Mouse (Mus musculus) small intestine, adult 2 months (tissue): ENCODE data around the gene Kcnab2. TPM values are rescaled to one million over a fixed set of nuclear protein-coding genes. Genes with fewer than 3 reads are reported as not detected.

Experiments used
- H3K27ac ChIP-seq: fragments of 200-500 bp; 2 replicates; pipeline ENCODE4 v1.5.1; 2012; ENCODE audit warnings: low read depth, low read length, control low read depth, inconsistent platforms; ENCODE audit not compliant: insufficient read depth
- H3K27me3 ChIP-seq: fragments of 200-500 bp; 2 replicates; pipeline ENCODE4 v1.6.1; 2012; ENCODE audit warnings: mild to moderate bottlenecking, moderate library complexity, low read length, inconsistent platforms; ENCODE audit not compliant: control insufficient read depth, insufficient read depth
- H3K36me3 ChIP-seq: fragments of 200-500 bp; 2 replicates; pipeline ENCODE4 v1.6.1; 2012; ENCODE audit warnings: mild to moderate bottlenecking, low read length, control low read depth, inconsistent platforms; ENCODE audit not compliant: control insufficient read depth, insufficient read depth
- H3K4me1 ChIP-seq: fragments of 200-500 bp; 2 replicates; pipeline ENCODE4 v1.6.1; 2012; ENCODE audit warnings: low read length, inconsistent platforms, mixed read lengths; ENCODE audit not compliant: control insufficient read depth, insufficient read depth, insufficient read length
- H3K4me3 ChIP-seq: fragments of 200-500 bp; 2 replicates; pipeline ENCODE4 v1.5.1; 2012; ENCODE audit warnings: low read depth, mild to moderate bottlenecking, control low read depth, inconsistent platforms, low read length, moderate library complexity
- CTCF ChIP-seq: fragments of 200-500 bp; IDR thresholded peaks from 2 replicates; pipeline ENCODE4 v1.5.1; 2012; ENCODE audit warnings: low read depth, mild to moderate bottlenecking, control low read depth, inconsistent platforms, low read length, moderate library complexity, mixed read lengths; ENCODE audit not compliant: insufficient replicate concordance, insufficient read length; ENCODE audit errors: extremely low read depth
- POLR2A ChIP-seq: fragments of 200-500 bp; IDR thresholded peaks from 2 replicates; pipeline ENCODE4 v1.6.1; 2012; ENCODE audit warnings: low read depth, mild to moderate bottlenecking, control low read depth, inconsistent platforms, low read length, moderate library complexity
- WGBS: fragments of 180-500 bp; shearing (Covaris S2); methylation state at CpG from one replicate; pipeline ENCODE4 v1.1.7; 2018; 5-methylcytosine and 5-hydroxymethylcytosine counted together
- polyA plus RNA-seq: library from polyadenylated mRNA; depleted of rRNA; stranded (reverse); fragments of >200 nt; gene quantifications from 2 replicates; pipeline ENCODE4 v1.2.3, GENCODE M21; 2012

Kcnab2 gene
- polyA plus RNA-seq, 1 experiment: 4.3 TPM

DNA sequence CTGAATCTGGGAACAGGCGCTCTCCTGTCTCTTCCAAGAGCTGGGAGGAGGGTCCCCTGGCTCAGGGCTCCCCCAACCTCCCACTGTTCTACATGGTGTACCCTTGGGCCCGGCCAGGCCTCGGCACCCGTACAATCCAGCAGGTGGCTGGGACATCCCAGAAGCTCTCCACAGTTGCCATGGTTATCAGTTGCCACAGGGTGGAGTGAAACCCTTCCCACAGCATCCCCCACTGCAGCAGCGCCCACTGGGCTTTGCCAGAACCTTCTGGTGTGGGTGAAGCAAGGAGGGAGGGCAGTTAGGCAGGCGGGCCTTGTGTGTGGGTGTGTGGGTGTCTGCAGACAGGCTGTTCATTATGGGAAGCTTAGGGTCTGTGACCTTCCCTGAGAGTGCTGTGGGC lies 9.7 kb downstream of the Kcnab2 start:
- Histone ChIP-seq H3K27me3 (no peaks in the 10 kb centered on the region), H3K4me3 (no peak overlapping the region), H3K4me1 (no peaks in the 10 kb centered on the region), H3K27ac (no peak overlapping the region), H3K36me3 (no peaks in the 10 kb centered on the region)
- TF ChIP-seq POLR2A: no peak
- no peak for TF ChIP-seq CTCF
- 78% methylated on average over 6 of the region's 6 CpGs for WGBS

DNA sequence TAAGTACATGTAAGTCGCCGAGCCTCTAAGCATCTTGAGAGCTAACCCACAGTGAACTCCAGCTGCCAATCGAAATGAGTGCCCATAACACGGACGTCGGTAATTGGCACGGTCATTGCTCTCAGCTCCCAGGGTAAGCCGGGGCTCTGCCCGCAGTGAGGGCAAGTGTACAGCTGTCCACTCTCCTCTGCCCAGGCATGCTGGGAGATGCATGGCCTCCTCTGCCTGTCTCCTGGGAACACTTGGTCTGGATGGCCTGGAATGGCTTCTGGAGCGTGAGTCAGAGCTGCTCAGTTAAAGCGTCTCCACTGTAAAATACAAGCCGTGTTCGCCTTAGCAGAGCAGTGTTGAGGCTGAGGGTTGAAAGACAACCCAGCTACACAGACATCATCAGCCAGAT lies 11.1 kb downstream of the Kcnab2 start:
- Histone ChIP-seq H3K4me3 (no peak overlapping the region), H3K4me1 (no peaks in the 10 kb centered on the region), H3K36me3 (no peaks in the 10 kb centered on the region), H3K27ac (no peak overlapping the region), H3K27me3 (no peaks in the 10 kb centered on the region)
- WGBS: 89% methylated on average over 13 of the region's 13 CpGs
- TF ChIP-seq CTCF (no peak), POLR2A (no peak)

DNA sequence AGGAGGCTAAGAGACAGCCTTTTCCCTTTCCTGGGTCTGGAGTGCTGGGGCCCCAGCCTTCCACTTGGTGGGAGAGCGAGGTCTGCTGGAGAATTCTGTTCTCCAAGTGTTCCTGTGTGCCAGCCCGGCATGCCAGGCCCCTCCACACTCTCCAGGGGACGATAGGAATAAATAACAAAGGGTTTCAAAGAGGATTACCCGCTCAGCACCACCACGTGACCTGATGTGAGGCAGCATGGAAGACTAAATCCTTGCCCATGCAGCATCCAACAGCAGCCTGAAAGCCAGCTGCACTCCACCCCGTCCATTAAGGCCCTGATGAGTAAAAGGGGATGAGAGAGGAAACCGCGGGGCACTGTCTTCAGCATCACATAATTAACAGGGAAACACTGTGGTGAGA lies 12.6 kb downstream of the Kcnab2 start:
- H3K4me1 ChIP-seq: no peaks in the 10 kb centered on the region
- TF ChIP-seq CTCF: no peak
- no peak for TF ChIP-seq POLR2A
- H3K27me3 ChIP-seq: no peaks in the 10 kb centered on the region
- 49% methylated on average over 8 of the region's 8 CpGs for WGBS
- H3K4me3 ChIP-seq: no peak overlapping the region
- no peak overlapping the region for H3K27ac ChIP-seq
- no peaks in the 10 kb centered on the region for H3K36me3 ChIP-seq

- no peak overlapping the region for H3K27ac ChIP-seq
- H3K4me3 ChIP-seq: no peak overlapping the region
- TF ChIP-seq CTCF (no peak), POLR2A (no peak)
- WGBS: 82% methylated on average over 9 of the region's 9 CpGs
- H3K27me3 ChIP-seq: no peaks in the 10 kb centered on the region
- no peaks in the 10 kb centered on the region for H3K36me3 ChIP-seq
- no peaks in the 10 kb centered on the region for H3K4me1 ChIP-seq
Measured at GRCm38 (mm10) chr4:152463147-152463546, 14.5 kb downstream of the Kcnab2 start.

DNA sequence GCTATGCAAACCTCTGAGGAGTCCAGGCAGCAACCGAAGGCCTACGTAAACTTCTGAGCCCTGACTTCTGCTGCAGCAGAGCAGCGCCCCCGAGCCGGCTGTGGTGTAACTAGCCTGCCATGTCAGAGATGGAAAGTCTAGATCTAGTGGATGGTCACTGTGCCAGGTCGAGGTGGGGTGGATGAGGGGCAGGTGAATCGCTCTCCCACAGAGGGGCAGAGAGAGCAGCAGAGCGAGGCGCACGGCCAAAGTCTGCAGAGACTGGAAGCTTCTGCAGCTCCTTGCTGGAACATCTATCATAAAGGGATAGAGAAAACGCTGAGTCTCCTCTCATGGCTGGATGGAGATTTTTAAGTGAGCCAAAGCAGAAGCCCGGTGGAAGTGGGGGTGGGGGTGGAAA lies 15.2 kb downstream of the Kcnab2 start:
- TF ChIP-seq CTCF: no peak
- TF ChIP-seq POLR2A: no peak
- H3K27ac ChIP-seq: no peak overlapping the region
- no peaks in the 10 kb centered on the region for H3K36me3 ChIP-seq
- H3K4me1 ChIP-seq: no peaks in the 10 kb centered on the region
- no peaks in the 10 kb centered on the region for H3K27me3 ChIP-seq
- no peak overlapping the region for H3K4me3 ChIP-seq
- WGBS: 74% methylated on average over 12 of the region's 12 CpGs

- TF ChIP-seq POLR2A: no peak
- TF ChIP-seq CTCF: no peak
- 90% methylated on average over 4 of the region's 4 CpGs for WGBS
- no peaks in the 10 kb centered on the region for H3K27me3 ChIP-seq
- H3K36me3 ChIP-seq: no peaks in the 10 kb centered on the region
- H3K4me1 ChIP-seq: no peaks in the 10 kb centered on the region
- no peak overlapping the region for H3K4me3 ChIP-seq
- H3K27ac ChIP-seq: no peak overlapping the region
Measured at GRCm38 (mm10) chr4:152457673-152458072, 20.0 kb downstream of the Kcnab2 start.

DNA sequence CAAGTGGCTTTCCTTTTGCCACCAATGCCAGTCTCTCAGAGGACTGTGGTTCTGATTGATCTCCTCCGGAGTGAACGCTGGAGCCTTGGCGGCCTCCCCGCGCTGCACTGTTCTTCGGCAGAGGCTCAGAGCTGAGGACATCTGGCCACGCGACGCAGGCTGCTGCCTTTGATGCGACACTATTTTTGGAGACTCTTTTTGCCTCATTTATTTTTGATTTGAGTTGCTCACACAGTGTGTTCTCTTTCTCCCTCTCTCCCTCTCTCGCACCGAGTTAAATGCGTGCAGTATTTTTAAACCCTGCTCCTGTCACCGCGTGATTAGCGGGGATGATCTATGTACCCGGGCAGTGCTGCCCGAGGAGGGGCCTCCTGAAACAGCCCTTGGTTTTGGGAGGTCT lies 21.1 kb downstream of the Kcnab2 start:
- 82% methylated on average over 18 of the region's 18 CpGs for WGBS
- no peak overlapping the region for H3K27ac ChIP-seq
- no peaks in the 10 kb centered on the region for H3K4me1 ChIP-seq
- H3K4me3 ChIP-seq: no peak overlapping the region
- TF ChIP-seq CTCF: no peak
- TF ChIP-seq POLR2A: no peak
- H3K27me3 ChIP-seq: no peaks in the 10 kb centered on the region
- no peaks in the 10 kb centered on the region for H3K36me3 ChIP-seq

DNA sequence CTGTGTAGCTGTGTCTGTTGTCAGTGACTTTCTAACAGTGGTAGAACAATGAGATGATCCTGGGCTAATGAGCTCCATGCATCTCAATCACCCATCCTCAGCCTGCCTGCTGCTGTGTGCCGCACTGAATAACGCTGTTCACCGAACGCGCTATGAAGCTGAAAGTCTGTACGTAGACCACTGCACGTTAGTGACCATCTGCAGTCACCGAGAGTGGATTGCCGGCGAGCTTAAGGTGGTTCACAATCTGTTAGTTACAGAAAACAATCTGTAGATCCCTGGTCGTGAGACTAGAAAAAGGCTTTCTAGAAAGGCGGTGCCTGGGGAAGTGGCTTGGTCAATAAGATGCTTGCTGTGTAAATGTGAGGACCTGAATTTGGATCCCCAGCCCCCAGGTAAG lies 23.5 kb downstream of the Kcnab2 start:
- H3K27me3 ChIP-seq: no peaks in the 10 kb centered on the region
- no peaks in the 10 kb centered on the region for H3K36me3 ChIP-seq
- TF ChIP-seq POLR2A (no peak), CTCF (no peak)
- H3K4me3 ChIP-seq: no peak overlapping the region
- 91% methylated on average over 12 of the region's 12 CpGs for WGBS
- no peak overlapping the region for H3K27ac ChIP-seq
- H3K4me1 ChIP-seq: no peaks in the 10 kb centered on the region
